Mouse (Mus musculus) CD8-positive naive resting alpha-beta T cell, adult 57 days (primary cell): ENCODE results near the gene Lmnb2. TPM values are rescaled to one million over a fixed set of nuclear protein-coding genes. Genes with fewer than 3 reads are reported as not detected.

Source experiments
- total RNA-seq: library from RNA; stranded (reverse); gene quantifications from one replicate; pipeline ENCODE4 v1.2.4, GENCODE M21; 2023

Lmnb2 gene
- total RNA-seq, result 12.3 TPM

DNA sequence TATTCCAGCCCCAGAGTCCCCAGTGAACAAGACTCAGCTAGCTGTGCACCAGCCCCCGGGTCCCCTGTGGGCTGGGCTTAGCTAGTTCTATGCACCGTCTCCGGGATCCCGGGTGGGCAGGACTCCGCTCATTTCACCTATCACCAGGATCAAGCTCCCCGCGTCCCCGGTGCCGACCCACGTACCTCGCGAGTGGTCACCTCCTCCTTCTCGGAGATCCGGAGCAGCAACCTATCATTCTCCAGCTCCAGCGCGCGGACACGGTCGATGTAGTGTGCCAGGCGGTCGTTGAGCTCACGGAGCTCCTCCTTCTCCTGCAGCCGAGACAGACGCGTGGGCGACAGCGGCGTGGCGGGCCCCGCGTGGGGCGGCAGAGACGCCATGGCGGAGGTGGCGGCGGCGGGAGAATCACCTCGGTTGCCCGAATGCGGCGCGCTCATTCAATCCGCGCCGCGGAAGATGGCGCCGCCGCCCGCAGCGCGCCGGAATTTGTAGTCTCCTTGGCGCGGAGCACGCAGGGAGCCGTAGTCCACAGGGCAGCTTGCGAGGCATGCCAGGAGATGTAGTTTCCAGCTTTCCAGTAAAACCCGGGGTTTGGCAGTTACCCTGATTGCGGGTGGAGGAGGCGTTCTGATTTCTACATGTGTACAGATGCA lies at the start of gene Lmnb2:
Gene Lmnb2 (minus strand): TSS at position 467 of the 656 bp plus-strand sequence.

DNA sequence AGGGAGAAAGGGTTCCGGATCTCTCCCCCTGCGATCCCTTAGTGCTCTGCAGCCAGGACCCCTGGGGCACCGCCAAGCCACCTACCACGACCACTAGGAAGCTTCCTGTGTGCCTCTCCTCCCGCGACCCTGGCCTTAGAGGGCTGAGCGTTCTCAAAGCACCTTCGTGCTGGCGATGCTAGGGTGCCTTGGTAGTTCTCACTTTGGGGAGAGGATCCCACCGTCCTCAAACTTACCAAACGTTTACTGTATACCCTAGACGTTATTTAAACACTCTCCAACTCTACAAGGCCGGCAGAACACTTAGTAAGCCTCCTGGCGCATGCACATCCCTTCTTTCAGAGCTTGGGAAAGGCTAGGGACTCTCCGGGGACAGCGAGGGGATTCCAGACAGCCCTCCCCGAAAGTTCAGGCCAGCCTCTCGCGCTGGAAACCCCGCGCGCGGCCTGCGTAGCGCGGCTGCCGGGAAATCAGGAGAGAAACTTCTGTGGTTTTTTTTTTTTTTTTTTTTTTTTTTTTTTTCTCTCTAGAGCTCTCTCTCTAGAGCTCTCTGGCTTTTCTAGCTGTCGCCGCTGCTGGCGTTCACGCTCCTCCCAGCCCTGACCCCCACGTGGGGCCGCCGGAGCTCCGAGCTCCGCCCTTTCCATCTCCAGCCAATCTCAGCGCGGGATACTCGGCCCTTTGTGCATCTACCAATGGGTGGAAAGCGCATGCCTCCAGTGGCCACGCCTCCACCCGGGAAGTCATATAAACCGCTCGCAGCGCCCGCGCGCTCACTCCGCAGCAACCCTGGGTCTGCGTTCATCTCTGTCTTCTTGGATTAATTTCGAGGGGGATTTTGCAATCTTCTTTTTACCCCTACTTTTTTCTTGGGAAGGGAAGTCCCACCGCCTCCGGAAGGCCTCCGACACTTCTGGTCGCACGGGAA lies 11.5 kb upstream of the Lmnb2 start, which contains the start of gene Gadd45b:
Gene Gadd45b (plus strand): TSS at position 775 of the 928 bp plus-strand sequence.

DNA sequence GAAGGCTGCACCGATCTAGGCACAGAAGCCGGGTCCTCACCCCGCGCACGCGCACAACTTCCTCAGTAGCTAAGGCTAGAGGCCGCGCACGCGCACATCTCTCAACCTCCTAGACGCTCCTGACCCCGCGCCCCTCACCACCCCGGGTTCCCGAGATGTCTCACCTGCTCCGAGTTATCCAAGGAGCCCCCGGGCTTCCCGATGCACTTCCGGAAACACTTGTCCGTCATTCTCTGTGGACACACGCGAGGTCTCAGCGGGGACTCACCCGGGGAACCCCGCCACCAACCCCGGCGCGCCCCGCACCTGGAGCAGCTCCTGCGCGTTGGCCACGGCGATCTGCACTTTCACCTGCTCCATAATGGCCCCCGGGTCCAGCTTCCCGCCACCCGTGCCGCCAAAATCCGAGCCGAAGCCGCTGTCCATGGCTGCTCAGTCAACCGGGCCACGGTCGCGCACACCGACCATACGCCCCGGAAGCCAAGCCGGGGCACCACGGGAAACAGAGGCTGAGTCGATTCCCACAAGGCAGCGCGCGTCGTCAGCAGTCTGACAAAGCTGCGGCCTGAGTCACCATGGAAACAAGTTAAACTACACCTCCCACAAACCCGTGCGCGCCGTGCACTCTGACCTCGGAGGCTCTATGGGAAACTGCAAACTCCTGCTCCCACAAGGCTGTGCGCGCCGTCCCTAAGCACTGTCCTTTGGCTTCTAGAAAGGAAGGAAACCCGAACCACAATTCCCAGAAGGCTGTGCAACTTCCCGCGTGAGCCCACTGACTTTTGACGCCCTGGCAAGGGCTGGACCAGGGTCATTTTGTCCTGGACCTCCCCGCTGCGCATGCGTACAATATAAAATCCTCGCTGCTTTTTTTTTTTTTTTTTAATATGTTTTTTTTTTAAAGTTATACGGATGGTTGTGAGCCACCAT lies 17.5 kb downstream of the Lmnb2 start, which contains the start of gene Timm13:
Gene Timm13 (minus strand): TSS at position 652 of the 930 bp plus-strand sequence.

DNA sequence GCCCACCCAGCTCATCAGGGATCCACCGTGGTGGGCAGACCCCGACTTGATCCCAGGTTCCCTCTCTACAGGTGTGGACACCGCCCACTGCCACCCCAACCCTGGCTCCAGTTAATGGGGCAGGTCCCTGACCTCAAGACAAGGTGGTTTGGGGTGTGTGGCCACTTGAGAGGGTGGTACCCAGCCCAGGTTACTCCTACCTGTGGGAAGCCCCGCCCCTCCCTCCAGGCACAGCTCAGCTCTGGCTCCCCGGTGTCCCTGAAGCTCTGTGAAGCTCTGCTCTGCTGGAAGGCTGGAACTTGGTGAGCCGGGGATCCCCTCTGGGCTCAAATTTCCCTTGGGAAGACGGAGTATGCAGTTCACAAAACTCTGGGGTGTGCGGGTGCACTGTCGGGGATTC lies 46.5 kb downstream of the Lmnb2 start, which contains the start of gene Tmprss9:
Gene Tmprss9 (plus strand): TSS at position 268 of the 400 bp plus-strand sequence.

DNA sequence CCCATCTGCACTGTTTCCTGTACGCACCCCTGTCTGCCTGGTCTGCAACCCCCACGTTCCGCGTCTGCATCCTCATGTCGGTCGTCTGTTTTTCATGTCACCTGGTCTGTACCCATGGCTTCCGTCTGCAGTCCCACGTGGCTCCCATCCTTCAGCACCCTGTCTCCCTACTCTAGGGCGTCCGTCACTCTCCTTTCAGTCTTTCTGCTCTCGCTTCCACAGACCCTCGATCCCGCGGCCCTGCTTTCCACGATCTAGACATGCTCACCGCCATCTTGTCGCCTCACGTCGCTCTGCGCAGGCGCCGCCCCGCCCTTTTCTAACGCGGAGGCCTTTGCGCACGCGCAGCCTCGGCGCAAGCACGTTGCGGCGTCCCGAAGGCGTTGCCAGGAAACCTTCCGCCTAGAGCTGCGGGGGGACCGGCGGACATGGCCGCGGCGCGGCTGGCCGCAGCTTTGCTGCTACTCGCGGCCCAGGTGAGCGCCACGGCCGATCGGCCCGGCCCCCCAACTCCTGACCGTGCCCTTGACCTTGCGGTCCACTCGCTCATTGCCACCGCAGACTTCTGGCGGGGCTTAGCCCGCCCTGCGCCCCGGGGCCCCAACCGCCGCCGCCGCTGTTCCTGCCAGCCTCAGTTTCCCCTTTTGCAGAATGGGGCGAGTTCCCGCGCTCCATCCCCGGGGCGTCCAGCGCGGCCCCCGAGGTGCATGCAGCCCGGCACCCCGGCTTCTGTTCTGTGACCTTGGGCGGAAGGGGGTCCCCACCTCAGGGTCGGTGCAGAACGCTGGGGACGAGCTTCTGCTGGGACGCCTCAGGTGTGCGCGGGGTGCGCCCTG lies 62.9 kb downstream of the Lmnb2 start, which contains the start of the genes Lsm7 and Sppl2b:
Gene Lsm7 (minus strand): TSS at position 297 of the 836 bp plus-strand sequence.
Gene Sppl2b (plus strand): TSS at position 363 of the 836 bp plus-strand sequence.

Other genes starting within 250 kb of the Lmnb2 start
- gene Mknk2, start 240.1 kb downstream of the Lmnb2 start, total RNA-seq, result 330 TPM
- gene Mob3a, start 216.3 kb downstream of the Lmnb2 start, total RNA-seq, result 138 TPM
- 45.1 TPM for gene Izumo4, start 216.1 kb downstream of the Lmnb2 start, total RNA-seq
- 123 TPM for gene Ap3d1, start 176.0 kb downstream of the Lmnb2 start, total RNA-seq
- gene Dot1l, start 163.0 kb downstream of the Lmnb2 start, total RNA-seq, result 72.9 TPM
- 81.1 TPM for gene Sf3a2, start 120.0 kb downstream of the Lmnb2 start, total RNA-seq
- 141 TPM for gene Plekhj1, start 119.6 kb downstream of the Lmnb2 start, total RNA-seq
- 1.4 TPM for gene Amh, start 113.0 kb downstream of the Lmnb2 start, total RNA-seq
- not detected for gene Jsrp1, start 104.7 kb downstream of the Lmnb2 start, total RNA-seq
- gene Oaz1, start 91.6 kb downstream of the Lmnb2 start, total RNA-seq, result 517 TPM
- gene Lingo3, start 74.2 kb downstream of the Lmnb2 start, total RNA-seq, result not detected
- 31.3 TPM for gene Lsm7, start 63.0 kb downstream of the Lmnb2 start, total RNA-seq
- 25.5 TPM for gene Sppl2b, start 63.0 kb downstream of the Lmnb2 start, total RNA-seq
- not detected for gene Tmprss9, start 46.4 kb downstream of the Lmnb2 start, total RNA-seq
- 62.9 TPM for gene Timm13, start 17.3 kb downstream of the Lmnb2 start, total RNA-seq
- gene Gadd45b, start 11.8 kb upstream of the Lmnb2 start, total RNA-seq, result 20.3 TPM
- not detected for gene Gng7, start 96.7 kb upstream of the Lmnb2 start, total RNA-seq
- gene Diras1, start 107.4 kb upstream of the Lmnb2 start, total RNA-seq, result not detected
- gene Slc39a3, start 119.2 kb upstream of the Lmnb2 start, total RNA-seq, result 16.8 TPM
- gene Sgta, start 141.9 kb upstream of the Lmnb2 start, total RNA-seq, result 52.5 TPM
- gene Thop1, start 151.8 kb upstream of the Lmnb2 start, total RNA-seq, result 11.8 TPM
- gene Creb3l3, start 180.6 kb upstream of the Lmnb2 start, total RNA-seq, result not detected
- gene Map2k2, start 187.7 kb upstream of the Lmnb2 start, total RNA-seq, result 113 TPM
- 75.4 TPM for gene Zbtb7a, start 217.0 kb upstream of the Lmnb2 start, total RNA-seq
- gene Pias4, start 249.7 kb upstream of the Lmnb2 start, total RNA-seq, result 41.2 TPM